Mouse (Mus musculus): ENCODE measurements at regions not wholly inside any gene's neighbourhood (a gene's known extent, or its start where the extent isn't known, plus 50 kb on each side); places are given as distances from the start of the nearest gene placed in this dataset.

GRCm38 (mm10) chr10:16995010-16995409 is 728.0 kb upstream of the Cited2 start:
- in situ Hi-C loops (cut with MboI; ENCODE audit: low sequenced_read_pairs) = no loop called here

- in situ Hi-C loops (cut with MboI; ENCODE audit: low sequenced_read_pairs) = no loop called here
These were observed 726.1 kb upstream of the Cited2 start for GRCm38 (mm10) chr10:16996820-16997466.

- in situ Hi-C loops (cut with MboI; ENCODE audit: low sequenced_read_pairs) = no loop called here
These were observed 721.7 kb upstream of the Cited2 start for GRCm38 (mm10) chr10:17001320-17001719.

GRCm38 (mm10) chr10:17003123-17003849 is 719.7 kb upstream of the Cited2 start:
- in situ Hi-C loops (cut with MboI; ENCODE audit: low sequenced_read_pairs) = no loop called here

- in situ Hi-C loops (cut with MboI; ENCODE audit: low sequenced_read_pairs) = no loop called here
These were observed 714.3 kb upstream of the Cited2 start for GRCm38 (mm10) chr10:17008683-17009082.

- in situ Hi-C loops (cut with MboI; ENCODE audit: low sequenced_read_pairs) = no loop called here
These were observed 713.0 kb upstream of the Cited2 start for GRCm38 (mm10) chr10:17010047-17010446.

GRCm38 (mm10) chr10:17011876-17012275 is 711.1 kb upstream of the Cited2 start:
- in situ Hi-C loops (cut with MboI; ENCODE audit: low sequenced_read_pairs) = no loop called here

GRCm38 (mm10) chr10:17012541-17012975 is 710.5 kb upstream of the Cited2 start:
- in situ Hi-C loops (cut with MboI; ENCODE audit: low sequenced_read_pairs) = no loop called here

- in situ Hi-C loops (cut with MboI; ENCODE audit: low sequenced_read_pairs) = no loop called here
These were observed 708.2 kb upstream of the Cited2 start for GRCm38 (mm10) chr10:17014826-17015225.

- in situ Hi-C loops (cut with MboI; ENCODE audit: low sequenced_read_pairs) = no loop called here
These were observed 706.2 kb upstream of the Cited2 start for GRCm38 (mm10) chr10:17016854-17017253.

GRCm38 (mm10) chr10:17022216-17023158 is 700.5 kb upstream of the Cited2 start:
- in situ Hi-C loops (cut with MboI; ENCODE audit: low sequenced_read_pairs) = no loop called here

- in situ Hi-C loops (cut with MboI; ENCODE audit: low sequenced_read_pairs) = no loop called here
These were observed 699.3 kb upstream of the Cited2 start for GRCm38 (mm10) chr10:17023571-17024293.

GRCm38 (mm10) chr10:17024294-17024665 is 698.7 kb upstream of the Cited2 start:
- in situ Hi-C loops (cut with MboI; ENCODE audit: low sequenced_read_pairs) = no loop called here

- in situ Hi-C loops (cut with MboI; ENCODE audit: low sequenced_read_pairs) = no loop called here
These were observed 687.9 kb upstream of the Cited2 start for GRCm38 (mm10) chr10:17034892-17035775.

- in situ Hi-C loops (cut with MboI; ENCODE audit: low sequenced_read_pairs) = no loop called here
These were observed 684.6 kb upstream of the Cited2 start for GRCm38 (mm10) chr10:17038259-17039043.

- in situ Hi-C loops (cut with MboI; ENCODE audit: low sequenced_read_pairs) = no loop called here
These were observed 680.9 kb upstream of the Cited2 start for GRCm38 (mm10) chr10:17042090-17042489.

- in situ Hi-C loops (cut with MboI; ENCODE audit: low sequenced_read_pairs) = no loop called here
These were observed 680.0 kb upstream of the Cited2 start for GRCm38 (mm10) chr10:17042973-17043372.

- in situ Hi-C loops (cut with MboI; ENCODE audit: low sequenced_read_pairs) = no loop called here
These were observed 676.3 kb upstream of the Cited2 start for GRCm38 (mm10) chr10:17046765-17047164.

- in situ Hi-C loops (cut with MboI; ENCODE audit: low sequenced_read_pairs) = no loop called here
These were observed 650.1 kb upstream of the Cited2 start for GRCm38 (mm10) chr10:17072906-17073305.

All from CH12F3 (cell line).